Mouse (Mus musculus): Measurements from ENCODE around the gene B3galnt2. TPM values are rescaled to one million over a fixed set of nuclear protein-coding genes. Genes with fewer than 3 reads are reported as not detected.

Gene B3galnt2
- polyA plus RNA-seq, 1 experiment from 2014 or later: 32.1 TPM

DNA sequence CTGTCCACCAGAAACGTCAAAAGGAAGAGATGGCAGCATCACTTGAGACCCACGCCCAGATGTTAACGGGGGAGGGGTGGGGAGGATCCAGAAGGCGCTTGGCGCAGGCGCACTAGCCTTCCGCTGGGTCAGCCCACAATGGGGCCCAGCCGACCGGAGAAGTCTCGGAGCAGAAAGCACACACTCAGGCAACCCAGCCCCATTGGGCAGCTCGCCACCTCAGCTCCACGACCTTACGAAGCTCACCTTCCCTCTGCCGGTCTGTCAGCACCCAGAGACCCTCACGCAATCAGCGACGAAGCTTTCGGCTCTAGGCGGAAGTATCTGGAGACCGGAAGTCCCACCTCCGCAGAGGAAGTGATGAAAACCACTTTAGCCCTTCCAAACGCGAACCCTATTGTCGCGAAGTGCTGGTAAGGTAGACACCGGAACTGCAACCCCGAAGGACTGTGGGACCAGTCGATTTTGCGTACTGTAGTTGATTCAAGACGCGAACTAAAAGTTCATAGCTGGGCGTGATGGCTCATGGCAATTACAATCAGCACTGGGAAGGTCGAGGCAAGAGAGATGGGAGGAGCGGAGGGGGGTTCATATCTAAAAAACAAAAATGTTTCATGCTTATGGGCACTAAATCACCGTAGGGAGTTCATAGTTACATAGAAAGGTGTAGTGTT is 85.2 kb downstream of the B3galnt2 start, which contains the start of gene Tbce:
Tbce (minus strand) TSS at position 347 of the 674 bp plus-strand sequence.
- ATAC-seq (ENCODE audit: low read depth): peak; percentile 98
- peak within 1 kb of the TSS; percentile 82 for H3K4me3 ChIP-seq (ENCODE audit: low read length)
- peak within 1 kb of the TSS; percentile 97 for H3K27ac ChIP-seq (ENCODE audit: low read length)
- H3K27me3 ChIP-seq (ENCODE audit: control insufficient read depth, insufficient read depth, low read depth, low read length): no peaks in the 10 kb centered on the region
- peaks cover 10% of the 10 kb centered on the region for H3K4me1 ChIP-seq (replicated peaks; ENCODE audit: control insufficient read depth, insufficient read depth, low read length)
- H3K9ac ChIP-seq (ENCODE audit: low read length): peak within 1 kb of the TSS; percentile 93
- H3K9me3 ChIP-seq (ENCODE audit: control insufficient read depth, low read length): no peaks in the 10 kb centered on the region
- H3K36me3 ChIP-seq (ENCODE audit: control insufficient read depth, insufficient read depth, low read length): no peaks in the 10 kb centered on the region
- H3K4me2 ChIP-seq (ENCODE audit: low read depth, low read length): peak within 1 kb of the TSS; percentile 95
- WGBS: under 1% methylated on average over 35 of the region's 35 CpGs

DNA sequence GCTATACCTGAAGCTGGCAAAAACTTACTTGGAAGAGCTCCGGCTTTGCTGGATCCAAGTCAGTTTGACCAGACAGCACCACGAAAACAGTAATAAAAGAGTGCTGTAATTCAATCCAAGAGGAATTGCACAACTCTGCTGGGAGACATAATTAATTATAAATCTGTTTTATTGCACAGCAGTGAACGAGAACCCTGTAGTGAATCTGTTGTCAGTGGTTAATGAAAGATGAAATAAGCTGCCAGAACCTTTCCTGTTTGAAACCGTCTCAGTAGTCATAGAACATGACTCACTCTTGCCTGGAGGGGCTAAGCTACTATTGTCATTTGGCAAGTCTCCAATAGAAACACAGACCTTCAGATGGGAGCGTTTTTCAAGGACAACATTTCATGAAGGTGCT is 85.9 kb downstream of the B3galnt2 start:
- no peaks in the 10 kb centered on the region for H3K9me3 ChIP-seq (ENCODE audit: control insufficient read depth, low read length)
- peak; percentile 9; the same call in 1 of the 2 replicates for ATAC-seq (ENCODE audit: low read depth)
- H3K36me3 ChIP-seq (ENCODE audit: control insufficient read depth, insufficient read depth, low read length): no peaks in the 10 kb centered on the region
- H3K9ac ChIP-seq (ENCODE audit: low read length): peak overlapping the region; percentile 93
- H3K4me2 ChIP-seq (ENCODE audit: low read depth, low read length): peak overlapping the region; percentile 95
- H3K4me1 ChIP-seq (replicated peaks; ENCODE audit: control insufficient read depth, insufficient read depth, low read length): peaks cover 10% of the 10 kb centered on the region
- WGBS: 26% methylated on average over 5 of the region's 5 CpGs
- H3K27me3 ChIP-seq (ENCODE audit: control insufficient read depth, insufficient read depth, low read depth, low read length): no peaks in the 10 kb centered on the region
- H3K27ac ChIP-seq (ENCODE audit: low read length): peak overlapping the region; percentile 97
- H3K4me3 ChIP-seq (ENCODE audit: low read length): peak overlapping the region; percentile 82

DNA sequence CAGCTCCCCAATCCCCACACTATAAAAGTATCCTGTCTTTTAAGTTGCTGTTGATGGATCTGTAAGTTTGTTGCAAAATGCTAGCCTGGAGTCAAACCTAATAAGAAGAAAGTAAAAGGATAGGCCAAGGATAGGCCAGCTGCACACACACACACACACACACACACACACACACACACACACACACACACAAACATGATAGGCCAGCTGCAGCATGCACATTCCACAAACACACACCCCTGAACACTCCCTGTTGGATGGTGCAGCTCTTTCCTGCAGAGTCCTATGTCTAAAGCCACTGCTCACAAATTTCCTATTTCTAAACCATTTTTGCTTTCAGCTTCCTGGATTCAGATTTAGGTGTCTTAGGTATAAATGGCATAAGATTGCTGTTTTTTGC is 89.6 kb downstream of the B3galnt2 start:
- no peak overlapping the region for H3K27ac ChIP-seq (ENCODE audit: low read length)
- no peaks in the 10 kb centered on the region for H3K9me3 ChIP-seq (ENCODE audit: control insufficient read depth, low read length)
- peaks cover 7% of the 10 kb centered on the region for H3K36me3 ChIP-seq (ENCODE audit: control insufficient read depth, insufficient read depth, low read length)
- no peak overlapping the region for H3K4me2 ChIP-seq (ENCODE audit: low read depth, low read length)
- no peak overlapping the region for H3K4me3 ChIP-seq (ENCODE audit: low read length)
- H3K4me1 ChIP-seq (replicated peaks; ENCODE audit: control insufficient read depth, insufficient read depth, low read length): peaks cover 6% of the 10 kb centered on the region
- no peaks in the 10 kb centered on the region for H3K27me3 ChIP-seq (ENCODE audit: control insufficient read depth, insufficient read depth, low read depth, low read length)
- ATAC-seq (ENCODE audit: low read depth): no peak
- H3K9ac ChIP-seq (ENCODE audit: low read length): no peak overlapping the region

DNA sequence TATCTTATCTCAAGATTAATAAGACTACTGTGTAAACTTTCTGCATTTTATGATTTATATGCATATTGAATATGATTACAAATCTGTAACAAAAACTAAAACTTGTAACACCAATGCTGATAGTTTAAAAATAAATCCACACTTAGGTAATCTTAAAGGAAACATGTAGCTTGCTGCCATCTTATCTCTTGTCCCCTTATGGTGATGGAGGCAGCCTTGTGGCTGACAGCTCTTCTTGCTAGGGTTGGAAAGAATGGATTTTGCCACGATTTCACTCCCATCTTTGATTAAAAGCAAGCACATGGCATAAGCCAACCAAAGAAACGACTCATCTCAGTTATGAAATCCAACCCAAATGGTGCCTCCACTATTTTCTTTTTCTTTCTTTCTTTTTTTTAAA is 90.3 kb downstream of the B3galnt2 start:
- Histone ChIP-seq H3K4me1 (replicated peaks; ENCODE audit: control insufficient read depth, insufficient read depth, low read length) (peaks cover 5% of the 10 kb centered on the region; the same call in 1 of the 2 replicates), H3K27ac (ENCODE audit: low read length) (no peak overlapping the region), H3K27me3 (ENCODE audit: control insufficient read depth, insufficient read depth, low read depth, low read length) (no peaks in the 10 kb centered on the region), H3K9ac (ENCODE audit: low read length) (no peak overlapping the region), H3K9me3 (ENCODE audit: control insufficient read depth, low read length) (no peaks in the 10 kb centered on the region), H3K4me2 (ENCODE audit: low read depth, low read length) (no peak overlapping the region), H3K4me3 (ENCODE audit: low read length) (no peak overlapping the region), H3K36me3 (ENCODE audit: control insufficient read depth, insufficient read depth, low read length) (peaks cover 10% of the 10 kb centered on the region)
- no peak for ATAC-seq (ENCODE audit: low read depth)
- WGBS: 71% methylated on average over 2 of the region's 2 CpGs

Other genes starting within 250 kb of the B3galnt2 start
- 0.64 and 1.3 TPM in 2 replicates for gene Gng4, start 170.4 kb upstream of the B3galnt2 start, polyA plus RNA-seq (2015; fragmentation: Nextera tagmentation; extraction: Ambion mirVana)
- gene Tbce, start 85.2 kb downstream of the B3galnt2 start, polyA plus RNA-seq (2015; fragmentation: Nextera tagmentation; extraction: Ambion mirVana): 56.0 and 57.7 TPM in 2 replicates
- 62.5 and 64.1 TPM in 2 replicates for gene Arid4b, start 108.8 kb downstream of the B3galnt2 start, polyA plus RNA-seq (2015; fragmentation: Nextera tagmentation; extraction: Ambion mirVana)
- 44.5 and 49.5 TPM in 2 replicates for gene Ggps1, start 109.0 kb downstream of the B3galnt2 start, polyA plus RNA-seq (2015; fragmentation: Nextera tagmentation; extraction: Ambion mirVana)

Data from lung, embryonic 16.5 days (tissue).